Mouse (Mus musculus): ENCODE measurements around the gene Acap2. TPM values are rescaled to one million over a fixed set of nuclear protein-coding genes. Genes with fewer than 3 reads are reported as not detected.

Acap2 gene
- 5.2 and 7.2 TPM in 2 replicates for polyA plus RNA-seq (2012; rRNA removed; ENCODE audit: low replicate concordance)

DNA sequence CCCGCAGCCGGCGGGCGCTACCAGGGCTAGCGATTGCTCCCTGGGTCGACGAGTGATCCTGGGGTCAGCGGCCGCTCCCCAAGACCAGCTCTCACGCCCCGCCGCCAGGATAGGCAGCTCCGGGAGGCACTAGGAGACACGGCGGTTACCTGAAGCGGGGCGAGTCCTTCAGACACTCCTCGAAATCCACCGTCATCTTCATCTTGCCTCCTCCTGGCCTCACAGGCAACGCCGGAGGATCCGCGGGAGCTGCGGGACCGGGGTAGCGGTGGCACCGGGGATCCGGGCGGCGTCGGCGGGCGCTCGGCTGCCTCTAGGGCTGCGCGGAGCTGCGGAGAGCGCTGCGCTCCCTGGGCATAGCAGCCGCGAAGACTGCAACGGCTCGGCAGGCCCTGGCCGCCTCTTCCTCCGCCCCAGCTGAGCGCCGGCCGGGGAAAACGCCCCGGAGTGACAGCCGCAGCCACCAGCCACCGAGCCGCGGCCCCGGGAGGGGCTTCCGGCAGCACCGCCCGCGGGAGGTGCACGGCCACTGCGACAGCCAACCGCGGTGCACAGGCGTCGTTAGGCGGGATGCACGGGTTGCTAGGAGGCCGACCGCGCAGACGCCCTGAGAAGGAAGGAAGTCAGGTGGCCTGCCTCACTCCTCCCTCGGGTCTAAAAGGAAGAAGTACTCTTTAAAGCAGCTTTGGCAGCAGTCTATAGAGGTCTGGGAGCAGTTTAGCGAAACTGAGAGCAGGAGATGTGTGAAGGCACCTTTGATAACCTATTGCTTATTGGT lies at the start of gene Acap2:
Gene Acap2, minus strand, starts transcription at position 456 of the 778 bp plus-strand sequence.

DNA sequence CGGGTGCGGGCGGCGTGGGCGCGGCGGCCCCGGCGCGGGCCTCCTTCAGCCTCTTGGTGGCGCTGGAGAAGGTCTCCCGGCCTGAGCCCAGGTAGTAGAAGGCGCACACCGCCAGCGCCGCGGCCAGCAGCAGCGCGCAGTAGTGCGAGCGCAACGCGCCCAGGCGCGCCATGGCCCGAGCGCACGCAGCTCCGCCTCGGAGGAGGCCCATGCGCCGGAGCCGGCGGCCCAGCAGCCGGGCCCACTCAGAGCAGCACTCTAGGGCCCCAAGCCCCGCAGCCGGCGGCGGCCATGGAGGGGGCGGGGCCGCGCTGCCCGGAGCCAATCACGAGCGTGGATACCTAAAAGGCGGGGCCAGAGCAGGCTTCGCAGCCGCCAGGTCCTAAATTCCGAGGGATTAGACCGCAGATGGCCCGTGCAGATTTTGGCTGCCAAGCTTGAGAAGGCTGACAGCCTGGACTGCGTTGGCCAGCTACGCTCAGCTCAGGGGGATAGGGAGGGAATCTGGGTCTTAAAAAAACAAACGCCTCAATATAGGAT lies 119.8 kb downstream of the Acap2 start, which contains the start of gene Xxylt1:
Gene Xxylt1, minus strand, starts transcription at position 308 of the 540 bp plus-strand sequence.

Other genes starting within 250 kb of the Acap2 start
- 8.4 and 10.6 TPM in 2 replicates for gene Xxylt1, start 119.8 kb downstream of the Acap2 start, polyA plus RNA-seq (2012; rRNA removed; ENCODE audit: low replicate concordance)
- gene Ppp1r2, start 74.0 kb upstream of the Acap2 start, polyA plus RNA-seq (2012; rRNA removed; ENCODE audit: low replicate concordance) = 28.8 and 84.9 TPM in 2 replicates
- gene Apod, start 113.6 kb upstream of the Acap2 start, polyA plus RNA-seq (2012; rRNA removed; ENCODE audit: low replicate concordance) = 0.12 and 0.63 TPM in 2 replicates
- gene Bdh1, start 221.0 kb upstream of the Acap2 start, polyA plus RNA-seq (2012; rRNA removed; ENCODE audit: low replicate concordance) = 102 and 105 TPM in 2 replicates